Mouse (Mus musculus) neural tube, embryonic 13.5 days (tissue): ENCODE data around the gene Adcy7. TPM values are rescaled to one million over a fixed set of nuclear protein-coding genes. Genes with fewer than 3 reads are reported as not detected.

Experiments
- polyA plus RNA-seq: library from polyadenylated mRNA; unstranded; fragments of >200 nt; fragmentation: Nextera tagmentation; extraction: Ambion mirVana; gene quantifications from 2 replicates; pipeline ENCODE4 v1.2.1, GENCODE M21; 2015

Adcy7 gene
- polyA plus RNA-seq, 1 experiment from 2014 or later = 3.2 TPM

Other genes starting within 250 kb of the Adcy7 start
- 46.5 and 52.0 TPM in 2 replicates for gene Cnep1r1, start 153.6 kb upstream of the Adcy7 start, polyA plus RNA-seq
- 36.2 and 41.8 TPM in 2 replicates for gene Heatr3, start 134.5 kb upstream of the Adcy7 start, polyA plus RNA-seq
- 10.0 and 11.2 TPM in 2 replicates for gene Tent4b, start 73.2 kb upstream of the Adcy7 start, polyA plus RNA-seq
- 68.2 and 72.0 TPM in 2 replicates for gene Brd7, start 89.8 kb downstream of the Adcy7 start, polyA plus RNA-seq
- gene Nkd1, start 249.0 kb downstream of the Adcy7 start, polyA plus RNA-seq = 48.9 and 52.3 TPM in 2 replicates